ENCODE assay signal across 10 mouse cellular contexts in the genomic region with DNA sequence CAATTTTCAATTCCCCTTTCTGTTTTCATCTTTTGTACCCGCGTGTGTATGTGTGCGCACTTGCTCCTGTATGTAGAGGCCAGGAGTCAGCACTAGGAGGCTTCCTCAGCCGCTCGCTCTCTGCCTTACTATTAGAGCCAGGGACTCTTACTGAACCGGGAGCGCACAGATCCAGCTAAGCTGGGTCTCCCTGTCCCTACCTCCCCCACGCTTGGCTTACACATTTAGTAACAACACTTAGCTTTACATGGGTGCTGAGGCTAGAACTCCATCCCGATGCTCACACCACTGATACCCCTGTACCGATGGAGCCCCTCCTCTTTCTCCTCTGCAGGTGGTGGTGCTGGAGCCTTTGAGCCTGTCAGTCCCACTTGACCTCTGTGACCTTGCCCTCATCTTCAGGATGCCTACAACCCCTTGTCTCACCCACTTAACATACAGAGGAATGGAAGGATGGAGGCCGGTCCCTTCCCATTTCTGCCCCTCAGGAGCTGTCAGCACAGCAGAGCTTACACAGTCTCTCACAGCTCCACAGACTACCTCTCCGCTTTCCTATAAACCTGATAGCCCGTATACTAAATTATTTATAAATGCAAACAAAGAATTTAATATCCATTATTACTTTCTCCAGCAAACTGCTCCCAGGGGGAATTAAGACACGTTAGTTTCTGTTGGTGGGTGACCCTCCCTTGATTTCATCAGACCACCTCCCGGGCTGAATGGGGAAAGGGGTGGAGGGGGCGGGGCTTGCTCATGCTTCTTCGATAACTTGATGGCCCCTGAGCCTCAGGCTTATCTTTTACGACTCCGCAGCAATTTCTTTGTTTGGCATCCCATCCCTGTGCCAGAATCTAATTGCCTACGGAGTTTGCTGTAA. TPM values are rescaled to one million over a fixed set of nuclear protein-coding genes. Genes with fewer than 3 reads are reported as not detected.
A peak's percentile ranks its signal among the peaks of the same experiment; 100 is the strongest.
DNase-seq lines count a peak whose midpoint lies in the region; ATAC-seq and TF ChIP-seq lines count a peak whose summit lies in the region.
"Had no signal": no experiment of that assay in that cellular context is flagged by ENCODE, and none has a peak within 500 bp of the region (broad histone marks: within the 10 kb centered on the region; RNA-seq: fewer than 3 reads in every experiment).

No protein-coding gene starts in this region.

- ATAC-seq in heart, embryonic 13.5 days (ENCODE audit: extremely low read depth, insufficient number of reproducible peaks, low FRiP score, low TSS enrichment): no peak
- ATAC-seq in embryonic facial prominence, embryonic 11.5 days (replicated peaks; ENCODE audit: insufficient number of reproducible peaks, low FRiP score, low TSS enrichment, low read depth): no peak
- peak; percentile 58 for ATAC-seq in hindbrain, postnatal 0 days
- peak; percentile 80 for ATAC-seq in midbrain, embryonic 15.5 days (replicated peaks)

- peaks cover 24% of the 10 kb centered on the region for H3K27me3 ChIP-seq in heart, embryonic 13.5 days (replicated peaks)
- no peaks in the 10 kb centered on the region for H3K27me3 ChIP-seq in embryonic facial prominence, embryonic 11.5 days (ENCODE audit: control insufficient read depth, insufficient read depth, low read length)
- H3K27me3 ChIP-seq in hindbrain, postnatal 0 days (ENCODE audit: insufficient read depth, low read length): no peaks in the 10 kb centered on the region
- no peaks in the 10 kb centered on the region for H3K27me3 ChIP-seq in midbrain, embryonic 15.5 days (replicated peaks)

- H3K9ac ChIP-seq in heart, embryonic 13.5 days: no peak overlapping the region; the same call in 1 of the 2 replicates
- H3K9ac ChIP-seq in embryonic facial prominence, embryonic 11.5 days (replicated peaks; ENCODE audit: low read length): no peak overlapping the region
- H3K9ac ChIP-seq in hindbrain, postnatal 0 days (replicated peaks; ENCODE audit: low read length): 0 out of 2 replicates have a peak overlapping the region, but pooled peaks have one; percentile 6
- H3K9ac ChIP-seq in midbrain, embryonic 15.5 days: 0 out of 2 replicates have a peak overlapping the region, but pooled peaks have one; percentile 10

- peak overlapping the region; percentile 16; the same call in 1 of the 2 replicates for H3K4me3 ChIP-seq in heart, embryonic 13.5 days
- 0 out of 2 replicates have a peak overlapping the region, but pooled peaks have one; percentile 17 for H3K4me3 ChIP-seq in embryonic facial prominence, embryonic 11.5 days (ENCODE audit: low read depth, low read length)
- H3K4me3 ChIP-seq in hindbrain, postnatal 0 days (ENCODE audit: low read length): 0 out of 2 replicates have a peak overlapping the region, but pooled peaks have one; percentile 14
- peak overlapping the region; percentile 37 for H3K4me3 ChIP-seq in midbrain, embryonic 15.5 days

- peak overlapping the region; percentile 52 for H3K4me2 ChIP-seq in heart, embryonic 13.5 days
- H3K4me2 ChIP-seq in embryonic facial prominence, embryonic 11.5 days (ENCODE audit: low read depth, low read length): peak overlapping the region; percentile 42
- peak overlapping the region; percentile 55 for H3K4me2 ChIP-seq in hindbrain, postnatal 0 days (ENCODE audit: low read depth, low read length)
- peak overlapping the region; percentile 55 for H3K4me2 ChIP-seq in midbrain, embryonic 15.5 days

- TF ChIP-seq CTCF in hindbrain, postnatal 0 days (IDR thresholded peaks at IDR 0.05; ENCODE audit: low read depth): 0 out of 2 replicates have a peak, but pooled peaks have one; percentile 21

- H3K36me3 ChIP-seq in heart, embryonic 13.5 days: no peaks in the 10 kb centered on the region
- no peaks in the 10 kb centered on the region for H3K36me3 ChIP-seq in embryonic facial prominence, embryonic 11.5 days (replicated peaks; ENCODE audit: control insufficient read depth, insufficient read depth, low read depth, low read length)
- H3K36me3 ChIP-seq in hindbrain, postnatal 0 days (ENCODE audit: insufficient read depth, low read length): no peaks in the 10 kb centered on the region
- H3K36me3 ChIP-seq in midbrain, embryonic 15.5 days (replicated peaks): no peaks in the 10 kb centered on the region

- 31% methylated on average over 20 of the region's 20 CpGs for WGBS in heart, embryonic 13.5 days
- WGBS in embryonic facial prominence, embryonic 11.5 days: 36% methylated on average over 20 of the region's 20 CpGs
- 30% methylated on average over 20 of the region's 20 CpGs for WGBS in hindbrain, postnatal 0 days
- 35% methylated on average over 20 of the region's 20 CpGs for WGBS in midbrain, embryonic 15.5 days

- no peak for DNase-seq in heart, adult 11 months
- DNase-seq in embryonic facial prominence, embryonic 11.5 days (ENCODE audit: low spot score): no peak
- DNase-seq in hindbrain, postnatal 0 days (ENCODE audit: low spot score): peak; percentile 25
- DNase-seq in cerebellum, adult 11-12 months: no peak
- no peak for DNase-seq in thymus, postnatal 10 days (ENCODE audit: low spot score in 2 of 2)
- no peak for DNase-seq in adrenal gland, adult 8-10 months

- peaks cover 4% of the 10 kb centered on the region for H3K9me3 ChIP-seq in heart, embryonic 13.5 days
- H3K9me3 ChIP-seq in embryonic facial prominence, embryonic 11.5 days (replicated peaks; ENCODE audit: control insufficient read depth, low read length): no peaks in the 10 kb centered on the region
- H3K9me3 ChIP-seq in hindbrain, postnatal 0 days (ENCODE audit: low read length): no peaks in the 10 kb centered on the region
- H3K9me3 ChIP-seq in midbrain, embryonic 15.5 days: no peaks in the 10 kb centered on the region

- no peak overlapping the region for H3K27ac ChIP-seq in heart, embryonic 13.5 days (replicated peaks)
- H3K27ac ChIP-seq in embryonic facial prominence, embryonic 11.5 days (replicated peaks; ENCODE audit: low read depth, low read length): no peak overlapping the region
- H3K27ac ChIP-seq in hindbrain, postnatal 0 days: no peak overlapping the region
- H3K27ac ChIP-seq in midbrain, embryonic 15.5 days: no peak overlapping the region

- peaks cover 5% of the 10 kb centered on the region; the same call in 1 of the 2 replicates for H3K4me1 ChIP-seq in heart, embryonic 13.5 days
- no peaks in the 10 kb centered on the region for H3K4me1 ChIP-seq in embryonic facial prominence, embryonic 11.5 days (ENCODE audit: control insufficient read depth, insufficient read depth, low read length)
- H3K4me1 ChIP-seq in hindbrain, postnatal 0 days (ENCODE audit: insufficient read depth, low read length): peaks cover 3% of the 10 kb centered on the region; the same call in 1 of the 2 replicates
- peaks cover 9% of the 10 kb centered on the region; the same call in 1 of the 2 replicates for H3K4me1 ChIP-seq in midbrain, embryonic 15.5 days

RNA-seq across cellular contexts. Expression of gene Otud3, which starts 7.7 kb away (rescaled TPM):
- 2.7 and 3.8 TPM in 2 replicates for polyA plus RNA-seq in heart, embryonic 13.5 days (2015; fragmentation: Nextera tagmentation; extraction: Ambion mirVana)
- polyA plus RNA-seq in embryonic facial prominence, embryonic 11.5 days (2014; fragmentation: Nextera tagmentation; extraction: Ambion mirVana): 3.9 and 4.2 TPM in 2 replicates
- total RNA-seq in hindbrain, postnatal 0 days (2014; rRNA removed): 4.6 and 6.8 TPM in 2 replicates
- polyA plus RNA-seq in hindbrain, postnatal 0 days (2015; fragmentation: Nextera tagmentation; extraction: Ambion mirVana): 3.8 and 3.9 TPM in 2 replicates
- polyA plus RNA-seq in midbrain, embryonic 15.5 days (2015; fragmentation: Nextera tagmentation; extraction: Ambion mirVana): 2.4 and 2.8 TPM in 2 replicates
- 10 to 100 TPM; 10.6 to 11.7 (median 11.3) TPM for total RNA-seq in adrenal gland, adult 8-10 months (2022)

RNA-seq across cellular contexts. Expression of gene Pla2g2e, which starts 43.8 kb away (rescaled TPM):
- polyA plus RNA-seq in heart, embryonic 13.5 days (2015; fragmentation: Nextera tagmentation; extraction: Ambion mirVana): 0.25 TPM in 1 of 2 replicates, not detected in the other
- not detected in 2 replicates for polyA plus RNA-seq in embryonic facial prominence, embryonic 11.5 days (2014; fragmentation: Nextera tagmentation; extraction: Ambion mirVana)
- total RNA-seq in hindbrain, postnatal 0 days (2014; rRNA removed): not detected in 2 replicates
- not detected in 2 replicates for polyA plus RNA-seq in hindbrain, postnatal 0 days (2015; fragmentation: Nextera tagmentation; extraction: Ambion mirVana)
- not detected in 2 replicates for polyA plus RNA-seq in midbrain, embryonic 15.5 days (2015; fragmentation: Nextera tagmentation; extraction: Ambion mirVana)
- total RNA-seq in adrenal gland, adult 8-10 months (2022): 1 to 10 TPM in 2 of 4 experiments, under 1 TPM in 2; 0.46 to 2.9 (median 0.86) TPM

RNA-seq across cellular contexts. Expression of gene Rnf186, which starts 45.4 kb away (rescaled TPM):
- polyA plus RNA-seq in heart, embryonic 13.5 days (2015; fragmentation: Nextera tagmentation; extraction: Ambion mirVana): not detected in 2 replicates
- not detected in 2 replicates for polyA plus RNA-seq in embryonic facial prominence, embryonic 11.5 days (2014; fragmentation: Nextera tagmentation; extraction: Ambion mirVana)
- not detected in 2 replicates for total RNA-seq in hindbrain, postnatal 0 days (2014; rRNA removed)
- polyA plus RNA-seq in hindbrain, postnatal 0 days (2015; fragmentation: Nextera tagmentation; extraction: Ambion mirVana): not detected in 2 replicates
- 0.58 TPM in 1 of 2 replicates, not detected in the other for polyA plus RNA-seq in midbrain, embryonic 15.5 days (2015; fragmentation: Nextera tagmentation; extraction: Ambion mirVana)
- not detected for total RNA-seq in adrenal gland, adult 8-10 months (2022)
- total RNA-seq: adrenal gland, postnatal 10 days had no signal
- polyA plus RNA-seq: C2C12 had no signal

RNA-seq across cellular contexts. Expression of gene Gm13030, which starts 47.7 kb away (rescaled TPM):
- not detected in 2 replicates for polyA plus RNA-seq in heart, embryonic 13.5 days (2015; fragmentation: Nextera tagmentation; extraction: Ambion mirVana)
- not detected in 2 replicates for polyA plus RNA-seq in embryonic facial prominence, embryonic 11.5 days (2014; fragmentation: Nextera tagmentation; extraction: Ambion mirVana)
- not detected in 2 replicates for total RNA-seq in hindbrain, postnatal 0 days (2014; rRNA removed)
- not detected in 2 replicates for polyA plus RNA-seq in hindbrain, postnatal 0 days (2015; fragmentation: Nextera tagmentation; extraction: Ambion mirVana)
- polyA plus RNA-seq in midbrain, embryonic 15.5 days (2015; fragmentation: Nextera tagmentation; extraction: Ambion mirVana): not detected in 2 replicates
- total RNA-seq in adrenal gland, adult 8-10 months (2022): not detected
- total RNA-seq: adrenal gland, postnatal 10 days had no signal
- polyA plus RNA-seq: C2C12 had no signal

RNA-seq across cellular contexts. Expression of gene Tmco4, which starts 51.2 kb away (rescaled TPM):
- 4.8 and 5.6 TPM in 2 replicates for polyA plus RNA-seq in heart, embryonic 13.5 days (2015; fragmentation: Nextera tagmentation; extraction: Ambion mirVana)
- polyA plus RNA-seq in embryonic facial prominence, embryonic 11.5 days (2014; fragmentation: Nextera tagmentation; extraction: Ambion mirVana): 1.7 and 2.2 TPM in 2 replicates
- 2.8 and 4.0 TPM in 2 replicates for total RNA-seq in hindbrain, postnatal 0 days (2014; rRNA removed)
- 1.5 and 2.0 TPM in 2 replicates for polyA plus RNA-seq in hindbrain, postnatal 0 days (2015; fragmentation: Nextera tagmentation; extraction: Ambion mirVana)
- 0.64 and 0.75 TPM in 2 replicates for polyA plus RNA-seq in midbrain, embryonic 15.5 days (2015; fragmentation: Nextera tagmentation; extraction: Ambion mirVana)
- total RNA-seq in adrenal gland, adult 8-10 months (2022): 10 to 100 TPM; 19.1 to 23.0 (median 21.1) TPM

Comparison
In these comparisons a context has a peak if more than half of its experiments do, and no peak if none do; other contexts are left out.
1. ATAC-seq: peak in hindbrain, postnatal 0 days (single experiment) and midbrain, embryonic 15.5 days (single experiment); none in heart, embryonic 13.5 days (single experiment) and embryonic facial prominence, embryonic 11.5 days (single experiment).
2. H3K9ac ChIP-seq: peak in hindbrain, postnatal 0 days (single experiment) and midbrain, embryonic 15.5 days (single experiment); none in heart, embryonic 13.5 days (single experiment) and embryonic facial prominence, embryonic 11.5 days (single experiment).
3. Peak in every context shown above with its lines, with median percentiles within 50 percentile points of each other: H3K4me2 ChIP-seq and H3K4me3 ChIP-seq.